Mouse (Mus musculus): ENCODE results near the gene Cks1b.

GRCm38 (mm10) chr3:89425141-89425525 is 7.0 kb upstream of the Cks1b start:
- TF ChIP-seq POLR2A (IDR thresholded peaks at IDR 0.05; ENCODE audit: low read depth, low read length) = no peak
- TF ChIP-seq CTCF (IDR thresholded peaks at IDR 0.05; ENCODE audit: borderline replicate concordance, insufficient read depth, low read length) = no peak
